Mouse (Mus musculus) forebrain, embryonic 11.5 days (tissue): ENCODE data around the gene Smg5. TPM values are rescaled to one million over a fixed set of nuclear protein-coding genes. Genes with fewer than 3 reads are reported as not detected.

Experiments
- ATAC-seq: fragments of 200-750 bp; cut with Nextera tagmentation; replicated peaks from 2 replicates; pipeline ENCODE4 v1.8.0; 2017; ENCODE audit warnings: moderate TSS enrichment; ENCODE audit not compliant: low FRiP score
- DNase-seq: peaks from one replicate; pipeline ENCODE4 v3.0.0-alpha.2; 2017; ENCODE audit warnings: low spot score
- H3K27ac ChIP-seq: fragments of 300-500 bp; sonication (generic); 2 replicates; pipeline ENCODE4 v1.5.1; 2014; ENCODE audit warnings: low read depth, low read length
- H3K27me3 ChIP-seq: fragments of 300-500 bp; sonication (generic); 2 replicates; pipeline ENCODE4 v1.6.1; 2014; ENCODE audit warnings: mild to moderate bottlenecking, low read length, mixed read lengths; ENCODE audit not compliant: control insufficient read depth, insufficient read depth
- H3K36me3 ChIP-seq: fragments of 300-500 bp; sonication (generic); 2 replicates; pipeline ENCODE4 v1.6.1; 2014; ENCODE audit warnings: mild to moderate bottlenecking, low read length, moderate library complexity, mixed read lengths; ENCODE audit not compliant: control insufficient read depth, insufficient read depth
- H3K4me1 ChIP-seq: fragments of 300-500 bp; sonication (generic); replicated peaks from 2 replicates; pipeline ENCODE4 v1.6.1; 2014; ENCODE audit warnings: low read length, mixed read lengths; ENCODE audit not compliant: control insufficient read depth, insufficient read depth
- H3K4me2 ChIP-seq: fragments of 300-500 bp; sonication (generic); 2 replicates; pipeline ENCODE4 v1.6.1; 2014; ENCODE audit warnings: low read depth, mild to moderate bottlenecking, low read length, moderate library complexity, mixed read lengths; ENCODE audit not compliant: severe bottlenecking
- H3K4me3 ChIP-seq: fragments of 300-500 bp; sonication (generic); 2 replicates; pipeline ENCODE4 v1.5.1; 2014; ENCODE audit warnings: low read depth, low read length
- H3K9ac ChIP-seq: fragments of 300-500 bp; sonication (generic); 2 replicates; pipeline ENCODE4 v1.6.1; 2014; ENCODE audit warnings: low read length
- H3K9me3 ChIP-seq: fragments of 300-500 bp; sonication (generic); 2 replicates; pipeline ENCODE4 v1.6.1; 2016; ENCODE audit warnings: low read length, mixed read lengths; ENCODE audit not compliant: control insufficient read depth
- WGBS: fragments of 180-500 bp; shearing (Covaris S2); extraction: QIAGEN DNeasy Blood & Tissue Kit; methylation state at CpG from one replicate; pipeline ENCODE4 v1.1.7; 2014; 5-methylcytosine and 5-hydroxymethylcytosine counted together
- polyA plus RNA-seq: library from polyadenylated mRNA; unstranded; fragments of >200 nt; fragmentation: Nextera tagmentation; extraction: Ambion mirVana; gene quantifications from 2 replicates; pipeline ENCODE4 v1.2.1, GENCODE M21; 2014

Smg5 gene
- polyA plus RNA-seq, 1 experiment from 2014 or later: 70.6 TPM

- Histone ChIP-seq H3K36me3 (peaks cover 16% of the 10 kb centered on the region), H3K4me3 (peak overlapping the region; percentile 80), H3K9me3 (no peaks in the 10 kb centered on the region), H3K4me2 (peak overlapping the region; percentile 90), H3K9ac (peak overlapping the region; percentile 93), H3K27me3 (no peaks in the 10 kb centered on the region), H3K27ac (peak overlapping the region; percentile 81), H3K4me1 (peaks cover 5% of the 10 kb centered on the region)
- DNase-seq (no peak), ATAC-seq (no peak)
- WGBS: under 1% methylated on average over 30 of the region's 30 CpGs
Observed at GRCm38 (mm10) chr3:88297321-88297851, 38.7 kb upstream of the Smg5 start.

DNA sequence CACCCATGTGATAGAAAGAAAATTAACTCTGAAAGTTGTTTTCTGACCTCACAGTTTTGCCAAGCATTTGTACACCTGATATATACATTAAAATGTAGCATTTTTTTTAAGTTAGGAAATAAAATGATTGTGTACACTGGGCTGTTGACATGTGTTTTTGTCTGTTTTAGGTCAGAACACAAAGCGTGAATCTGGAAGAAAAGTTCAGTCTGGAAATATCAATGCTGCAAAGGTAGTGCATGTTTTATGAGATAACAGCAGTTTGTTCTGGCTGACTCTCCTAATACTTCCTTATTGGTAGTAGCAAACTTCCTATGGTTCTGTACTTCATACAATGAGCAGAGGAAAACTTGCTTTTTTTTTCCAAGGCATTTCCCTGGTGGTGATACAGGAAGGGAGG lies 36.9 kb upstream of the Smg5 start:
- no peak overlapping the region for H3K4me2 ChIP-seq
- peaks cover 5% of the 10 kb centered on the region for H3K4me1 ChIP-seq
- ATAC-seq (no peak), DNase-seq (no peak)
- no peak overlapping the region for H3K9ac ChIP-seq
- peaks cover 22% of the 10 kb centered on the region for H3K36me3 ChIP-seq
- 87% methylated on average over 1 of the region's 1 CpGs for WGBS
- no peaks in the 10 kb centered on the region for H3K27me3 ChIP-seq
- H3K27ac ChIP-seq: no peak overlapping the region
- no peak overlapping the region for H3K4me3 ChIP-seq
- no peaks in the 10 kb centered on the region for H3K9me3 ChIP-seq

DNA sequence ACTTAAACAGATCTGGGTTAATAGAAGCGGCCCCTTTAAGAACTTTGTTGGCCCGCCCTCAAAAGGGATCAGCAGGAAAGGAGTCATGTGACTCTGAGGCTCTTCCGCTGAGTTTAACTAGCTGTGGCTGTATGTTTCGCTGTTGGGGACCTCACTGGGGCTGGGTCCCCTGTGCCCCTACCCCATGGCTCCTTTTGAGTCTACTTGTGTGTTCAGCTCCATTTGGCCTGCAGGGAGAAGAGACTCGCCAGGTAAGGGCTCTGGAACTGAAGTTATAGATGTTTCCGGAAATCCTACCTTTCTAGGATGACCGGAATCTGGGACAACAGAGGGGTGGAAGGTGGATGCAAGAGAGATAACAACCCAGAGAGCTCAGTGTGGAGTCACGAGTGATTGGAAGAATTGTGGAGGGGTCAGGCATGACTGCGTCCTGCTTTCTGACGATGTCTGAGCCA lies 11.1 kb upstream of the Smg5 start, which contains the start of gene Glmp:
Gene Glmp, plus strand, starts transcription at position 73 of the 455 bp plus-strand sequence.
- DNase-seq (peak; percentile 66), ATAC-seq (peak; percentile 79)
- Histone ChIP-seq H3K9me3 (no peaks in the 10 kb centered on the region), H3K27me3 (no peaks in the 10 kb centered on the region), H3K4me1 (no peaks in the 10 kb centered on the region), H3K36me3 (peaks cover 11% of the 10 kb centered on the region), H3K27ac (no peak within 1 kb of the TSS), H3K4me3 (peak within 1 kb of the TSS; percentile 56), H3K4me2 (peak within 1 kb of the TSS; percentile 62), H3K9ac (peak within 1 kb of the TSS; percentile 60)
- WGBS: 2% methylated on average over 10 of the region's 10 CpGs

DNA sequence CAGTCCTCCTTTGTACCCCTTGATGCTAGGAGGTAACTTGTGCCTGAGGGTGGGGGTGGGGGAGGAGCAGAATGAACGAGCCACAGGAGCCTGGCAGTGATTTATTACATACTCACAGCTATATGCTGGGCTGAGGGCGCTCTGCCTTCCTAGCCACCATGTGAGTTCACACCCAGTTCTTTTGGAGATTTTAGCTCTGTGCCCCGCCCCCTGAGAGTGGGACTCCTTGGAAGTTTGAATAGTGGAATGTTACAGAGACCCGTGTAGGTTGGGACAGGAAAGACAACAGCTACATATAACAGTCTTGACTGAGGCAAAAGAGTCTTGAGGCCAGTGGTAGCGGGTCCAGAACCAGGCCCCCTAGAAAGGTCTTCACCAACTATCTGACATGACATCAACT lies 7.1 kb upstream of the Smg5 start:
- 86% methylated on average over 5 of the region's 5 CpGs for WGBS
- H3K9ac ChIP-seq: no peak overlapping the region

DNA sequence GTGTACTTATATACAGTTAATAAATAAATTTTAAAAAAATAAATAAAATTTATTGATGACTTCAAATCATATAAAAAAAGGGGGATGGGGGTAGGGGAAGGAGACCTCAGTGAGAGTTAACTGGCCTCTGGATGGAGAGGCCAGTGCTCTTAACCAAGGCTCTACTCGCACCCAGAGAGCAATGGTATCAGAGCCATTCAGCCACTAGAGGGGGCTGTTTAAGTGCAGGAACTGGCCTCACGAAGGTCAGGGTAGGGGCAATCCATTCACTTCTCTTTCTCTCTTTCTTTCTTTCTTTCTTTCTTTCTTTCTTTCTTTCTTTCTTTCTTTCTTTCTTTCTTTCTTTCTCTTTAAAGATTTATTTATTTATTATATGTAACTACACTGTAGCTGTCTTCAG lies 4.8 kb upstream of the Smg5 start:
- no peak overlapping the region for H3K9ac ChIP-seq
- H3K27me3 ChIP-seq: no peaks in the 10 kb centered on the region
- DNase-seq (no peak), ATAC-seq (no peak)
- H3K9me3 ChIP-seq: no peaks in the 10 kb centered on the region
- no peaks in the 10 kb centered on the region for H3K36me3 ChIP-seq
- no peaks in the 10 kb centered on the region for H3K4me1 ChIP-seq
- no peak overlapping the region for H3K4me3 ChIP-seq
- WGBS: 12% methylated on average over 2 of the region's 2 CpGs
- no peak overlapping the region for H3K27ac ChIP-seq
- no peak overlapping the region for H3K4me2 ChIP-seq

More for the DNA sequence above, 7.1 kb upstream of the Smg5 start:
- no peaks in the 10 kb centered on the region for H3K9me3 ChIP-seq
- no peak overlapping the region for H3K4me3 ChIP-seq
- DNase-seq (no peak), ATAC-seq (no peak)
- no peaks in the 10 kb centered on the region for H3K27me3 ChIP-seq
- no peak overlapping the region for H3K4me2 ChIP-seq
- no peaks in the 10 kb centered on the region for H3K36me3 ChIP-seq
- H3K4me1 ChIP-seq: no peaks in the 10 kb centered on the region
- H3K27ac ChIP-seq: no peak overlapping the region

- Histone ChIP-seq H3K27ac (no peak overlapping the region), H3K4me1 (no peaks in the 10 kb centered on the region; the same call in 1 of the 2 replicates), H3K9ac (no peak overlapping the region), H3K4me2 (no peak overlapping the region), H3K36me3 (no peaks in the 10 kb centered on the region), H3K4me3 (no peak overlapping the region), H3K9me3 (no peaks in the 10 kb centered on the region), H3K27me3 (no peaks in the 10 kb centered on the region)
- ATAC-seq (no peak), DNase-seq (no peak)
- 60% methylated on average over 12 of the region's 12 CpGs for WGBS
Observed at GRCm38 (mm10) chr3:88334029-88334658, 1.9 kb upstream of the Smg5 start.

GRCm38 (mm10) chr3:88334902-88335435 lies 1.1 kb upstream of the Smg5 start:
- H3K9ac ChIP-seq: peak overlapping the region; percentile 96
- no peaks in the 10 kb centered on the region for H3K27me3 ChIP-seq
- peak overlapping the region; percentile 58 for H3K4me2 ChIP-seq
- peak overlapping the region; percentile 87 for H3K4me3 ChIP-seq
- ATAC-seq (no peak), DNase-seq (no peak)
- H3K4me1 ChIP-seq: no peaks in the 10 kb centered on the region; the same call in 1 of the 2 replicates
- H3K9me3 ChIP-seq: no peaks in the 10 kb centered on the region
- H3K27ac ChIP-seq: no peak overlapping the region
- WGBS: 46% methylated on average over 3 of the region's 3 CpGs
- no peaks in the 10 kb centered on the region for H3K36me3 ChIP-seq

DNA sequence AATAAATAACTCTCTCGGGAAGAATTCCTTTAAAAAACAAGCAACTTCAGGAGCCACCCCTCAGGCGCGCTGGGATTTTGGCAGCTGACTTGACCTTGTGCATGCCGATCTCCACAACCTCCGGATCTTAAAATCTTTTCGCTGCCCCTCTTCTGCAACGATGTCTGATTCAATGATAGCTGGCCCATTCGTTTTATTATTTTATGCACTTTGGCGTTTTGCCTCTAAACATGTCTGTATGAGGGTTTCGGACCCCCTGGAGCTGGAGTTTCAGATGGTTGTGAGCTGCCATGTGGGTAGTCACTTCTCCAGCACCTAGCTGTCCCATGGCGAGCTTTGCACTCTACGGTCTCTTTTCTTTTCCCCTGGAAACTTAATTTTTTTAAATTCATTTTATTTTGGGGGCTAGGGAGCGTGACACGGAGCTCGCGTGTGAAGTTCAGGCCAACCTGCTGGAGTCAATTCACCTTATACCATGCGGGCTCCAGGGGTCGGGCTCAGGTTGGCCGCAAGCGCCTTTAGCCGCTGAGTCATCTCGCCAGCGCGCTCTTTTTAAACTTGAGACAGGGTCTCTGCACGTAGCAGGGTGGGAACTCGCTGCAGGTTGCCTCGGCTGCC lies 515 bp upstream of the Smg5 start:
- peak overlapping the region; percentile 87 for H3K4me3 ChIP-seq
- peak overlapping the region; percentile 96 for H3K9ac ChIP-seq
- H3K9me3 ChIP-seq: no peaks in the 10 kb centered on the region
- no peaks in the 10 kb centered on the region for H3K36me3 ChIP-seq
- H3K4me1 ChIP-seq: no peaks in the 10 kb centered on the region; the same call in 1 of the 2 replicates
- no peak for DNase-seq
- peak overlapping the region; percentile 58 for H3K4me2 ChIP-seq
- peak overlapping the region; percentile 88 for H3K27ac ChIP-seq
- H3K27me3 ChIP-seq: no peaks in the 10 kb centered on the region
- 1% methylated on average over 27 of the region's 27 CpGs for WGBS
- ATAC-seq: peak; percentile 47
